Mouse (Mus musculus) G1E (cell line): Measurements from ENCODE around the gene Slc26a11.

Experiments used
- CTCF ChIP-seq: IDR thresholded peaks from 2 replicates; pipeline ENCODE4 v1.5.1; 2012; ENCODE audit warnings: low read depth, low read length, inconsistent platforms, mixed read lengths
- GATA1 ChIP-seq: IDR thresholded peaks from 2 replicates; pipeline ENCODE4 v1.6.1; 2012; ENCODE audit warnings: borderline replicate concordance, low read length, inconsistent platforms, mixed read lengths

DNA sequence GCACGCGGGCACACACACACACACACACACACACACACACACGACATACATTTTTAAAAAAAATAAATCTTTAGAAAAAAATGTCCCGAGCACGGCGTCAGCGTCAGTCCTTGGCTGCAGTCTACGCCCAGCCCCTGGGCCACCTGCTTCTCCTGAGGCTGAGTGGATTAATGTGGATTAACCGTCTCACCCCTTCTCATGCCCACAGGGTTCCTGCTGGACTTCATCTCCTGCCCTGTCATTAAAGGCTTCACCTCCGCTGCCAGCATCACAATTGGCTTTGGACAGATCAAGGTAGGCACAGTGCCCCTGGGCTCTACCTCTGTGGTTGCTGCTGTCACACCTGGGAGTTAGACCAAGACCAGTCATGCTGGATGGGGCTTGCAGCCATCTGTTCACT, 3.7 kb downstream of the Slc26a11 start:
- no peak for TF ChIP-seq GATA1
- TF ChIP-seq CTCF = no peak
